Mouse (Mus musculus) thymus, adult 18-20 months (tissue): Measurements from ENCODE around the gene Odaph.

Source experiments
- DNase-seq, 2 experiments: peaks; one replicate each; pipeline ENCODE4 v3.0.0; 2022; ENCODE audit warnings: mixed read lengths in 2 of 2

Odaph gene

DNA sequence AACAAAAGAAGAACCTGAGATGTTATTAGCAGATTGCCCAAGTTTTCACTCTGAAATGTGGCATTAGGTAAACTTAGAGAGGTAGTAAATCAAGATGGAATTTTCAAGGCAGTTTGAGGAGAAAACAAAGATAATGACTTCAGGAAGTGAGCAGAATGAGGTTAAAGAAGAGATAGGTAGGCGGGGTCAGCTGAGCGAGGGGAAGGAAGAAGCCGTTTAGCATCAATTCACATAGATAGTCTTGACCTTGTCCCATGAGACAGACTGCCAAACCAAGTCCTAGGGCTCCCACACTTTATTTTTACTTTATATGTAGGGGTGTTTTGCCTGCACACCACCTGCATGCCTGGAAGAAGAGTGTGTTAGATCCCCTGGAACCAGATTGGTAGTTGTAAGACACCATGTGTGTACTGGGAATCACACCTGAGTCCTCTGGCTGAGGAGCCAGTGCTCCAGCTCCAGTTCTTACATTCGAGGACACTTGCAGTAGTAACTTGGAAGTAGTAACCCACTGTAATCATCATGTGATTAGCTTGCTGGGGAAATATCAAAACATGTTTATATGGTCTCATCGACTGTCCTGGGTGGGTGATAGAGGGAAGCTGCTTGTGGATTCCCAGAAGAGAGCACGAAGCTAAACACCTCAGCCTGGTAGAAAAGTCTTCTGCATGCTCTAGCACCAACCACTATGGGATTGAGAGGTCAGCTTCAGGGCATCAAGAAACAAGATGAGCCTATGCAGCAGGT, 4.1 kb downstream of the Odaph start:
- DNase-seq = no peak

DNA sequence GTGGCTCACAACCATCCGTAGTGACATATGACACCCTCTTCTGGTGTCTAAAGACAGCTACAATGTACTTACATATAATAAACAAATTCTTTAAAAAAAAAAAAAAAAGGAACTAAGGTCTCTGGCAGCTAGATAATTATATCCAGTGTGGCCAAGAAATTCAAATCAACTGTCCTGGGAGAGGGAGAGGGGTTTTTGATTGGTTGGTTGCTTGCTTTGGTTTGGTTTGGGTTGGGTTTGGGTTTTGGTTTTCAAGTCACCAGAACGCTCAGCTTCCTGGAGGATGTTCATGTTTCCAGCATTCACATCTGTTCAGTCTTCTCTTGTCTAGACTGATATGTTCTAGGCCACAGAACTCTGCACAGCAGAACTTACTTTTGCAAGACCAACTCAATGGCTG, 5.8 kb downstream of the Odaph start:
- DNase-seq = no peak

DNA sequence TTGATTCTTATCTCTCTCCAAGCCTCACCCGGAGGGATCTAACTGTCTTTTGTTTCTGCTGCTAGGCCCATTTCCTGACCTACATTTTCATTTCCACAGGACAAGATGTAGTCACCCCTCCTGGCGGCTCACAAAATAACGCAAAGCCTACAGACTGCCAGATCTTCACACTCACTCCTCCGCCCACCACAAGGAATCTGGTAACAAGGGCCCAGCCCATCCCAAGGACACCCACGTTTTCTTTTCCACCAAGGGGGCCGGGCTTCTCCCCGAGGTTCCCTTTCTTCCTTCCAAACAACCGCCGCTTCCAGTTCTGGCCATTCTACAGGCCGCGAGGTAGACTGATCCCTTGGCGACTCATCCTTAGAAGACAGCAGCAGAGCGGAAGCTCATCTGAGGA, 7.3 kb downstream of the Odaph start:
- no peak for DNase-seq

DNA sequence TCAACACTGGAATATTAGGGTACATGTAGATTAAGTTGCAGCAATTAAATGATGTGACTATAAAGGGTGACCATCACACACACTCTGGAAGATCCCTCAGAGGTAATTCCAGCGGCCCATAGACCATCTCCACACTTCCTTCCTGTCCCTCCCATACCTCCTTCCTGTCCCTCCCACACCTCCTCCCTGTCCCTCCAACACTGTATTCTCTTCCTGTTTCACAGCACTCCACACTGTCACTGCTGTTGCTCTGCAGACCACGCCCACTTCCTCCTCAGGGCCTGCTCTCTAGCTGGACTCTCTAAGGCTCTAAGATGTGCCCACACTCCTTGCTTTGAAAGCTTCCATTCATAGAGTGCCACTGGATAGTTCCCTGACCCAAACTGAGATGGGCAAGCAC, 13.5 kb downstream of the Odaph start:
- peak; percentile 22 to 55 for DNase-seq

DNA sequence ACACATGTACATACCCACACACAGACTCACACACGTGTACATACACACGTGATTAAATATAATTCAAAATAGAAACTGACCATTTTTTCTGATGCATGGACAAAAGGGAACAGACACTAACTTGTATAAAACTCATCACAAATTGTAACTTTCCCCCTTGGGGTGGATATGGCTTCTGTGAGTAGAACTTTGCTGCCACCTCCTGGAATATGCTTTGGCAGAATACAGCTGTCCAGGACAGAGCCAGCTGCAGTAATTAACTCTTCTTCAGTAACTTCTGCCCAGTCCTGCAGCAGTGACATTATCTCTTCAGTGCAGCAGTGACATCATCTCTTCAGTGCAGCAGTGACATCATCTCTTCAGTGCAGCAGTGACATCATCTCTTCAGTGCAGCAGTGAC, 15.7 kb downstream of the Odaph start:
- no peak for DNase-seq

DNA sequence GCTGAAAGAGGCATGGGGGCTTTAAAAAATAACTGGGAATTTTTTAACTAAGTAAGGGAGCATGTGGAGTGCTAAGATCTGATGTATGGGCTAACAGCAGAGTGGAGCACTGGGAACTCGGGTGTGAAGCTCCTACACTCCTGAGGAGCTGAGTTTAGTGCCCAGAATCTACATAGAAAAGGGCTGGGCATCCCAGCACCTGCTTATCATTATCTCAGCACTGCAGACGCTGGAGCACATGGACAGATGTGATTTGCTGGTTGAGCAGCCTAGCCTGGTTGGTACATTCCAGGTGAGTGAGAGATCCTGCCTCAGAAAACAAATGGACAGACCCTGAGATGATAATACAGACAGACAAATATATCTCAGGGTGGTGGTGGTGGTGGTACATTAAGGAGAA, 22.6 kb downstream of the Odaph start:
- DNase-seq = no peak

DNA sequence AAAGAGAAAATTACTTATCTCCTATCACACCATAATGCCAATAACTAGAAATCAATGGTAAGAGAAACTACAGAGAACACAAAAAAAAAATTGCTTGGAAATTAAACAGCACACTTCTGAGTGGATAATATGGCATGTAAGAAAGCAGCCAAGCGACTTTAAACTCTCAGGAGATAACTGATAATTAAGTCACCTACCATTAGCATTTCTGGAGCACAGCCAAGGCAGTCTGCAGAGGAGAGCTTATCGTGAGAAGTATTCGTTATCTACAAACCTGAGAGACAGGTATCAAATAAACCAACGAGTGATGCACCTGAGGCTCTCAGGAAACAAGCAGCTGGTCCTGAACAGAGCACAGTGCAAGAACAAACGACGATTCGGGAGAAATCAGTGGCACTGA, 24.5 kb downstream of the Odaph start:
- DNase-seq = no peak

DNA sequence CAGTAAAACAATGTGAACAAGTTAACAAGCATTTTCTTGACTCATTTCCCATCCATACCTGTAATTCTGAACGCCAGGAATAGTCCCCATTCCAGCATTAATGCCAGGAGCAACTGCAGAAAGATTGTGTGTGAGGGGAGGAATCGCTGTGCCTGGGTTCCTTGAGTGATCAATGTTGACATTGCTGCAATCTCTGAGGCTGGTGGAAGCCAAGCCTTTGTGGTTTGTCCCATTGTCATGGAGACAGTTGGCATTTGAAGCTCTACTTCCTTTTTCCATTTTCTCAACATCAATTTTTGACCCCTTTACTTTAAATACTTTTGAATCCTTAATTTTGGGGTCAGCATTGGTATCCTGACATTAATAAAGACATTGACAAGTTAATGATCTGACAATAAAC, 32.7 kb downstream of the Odaph start:
- DNase-seq = no peak

DNA sequence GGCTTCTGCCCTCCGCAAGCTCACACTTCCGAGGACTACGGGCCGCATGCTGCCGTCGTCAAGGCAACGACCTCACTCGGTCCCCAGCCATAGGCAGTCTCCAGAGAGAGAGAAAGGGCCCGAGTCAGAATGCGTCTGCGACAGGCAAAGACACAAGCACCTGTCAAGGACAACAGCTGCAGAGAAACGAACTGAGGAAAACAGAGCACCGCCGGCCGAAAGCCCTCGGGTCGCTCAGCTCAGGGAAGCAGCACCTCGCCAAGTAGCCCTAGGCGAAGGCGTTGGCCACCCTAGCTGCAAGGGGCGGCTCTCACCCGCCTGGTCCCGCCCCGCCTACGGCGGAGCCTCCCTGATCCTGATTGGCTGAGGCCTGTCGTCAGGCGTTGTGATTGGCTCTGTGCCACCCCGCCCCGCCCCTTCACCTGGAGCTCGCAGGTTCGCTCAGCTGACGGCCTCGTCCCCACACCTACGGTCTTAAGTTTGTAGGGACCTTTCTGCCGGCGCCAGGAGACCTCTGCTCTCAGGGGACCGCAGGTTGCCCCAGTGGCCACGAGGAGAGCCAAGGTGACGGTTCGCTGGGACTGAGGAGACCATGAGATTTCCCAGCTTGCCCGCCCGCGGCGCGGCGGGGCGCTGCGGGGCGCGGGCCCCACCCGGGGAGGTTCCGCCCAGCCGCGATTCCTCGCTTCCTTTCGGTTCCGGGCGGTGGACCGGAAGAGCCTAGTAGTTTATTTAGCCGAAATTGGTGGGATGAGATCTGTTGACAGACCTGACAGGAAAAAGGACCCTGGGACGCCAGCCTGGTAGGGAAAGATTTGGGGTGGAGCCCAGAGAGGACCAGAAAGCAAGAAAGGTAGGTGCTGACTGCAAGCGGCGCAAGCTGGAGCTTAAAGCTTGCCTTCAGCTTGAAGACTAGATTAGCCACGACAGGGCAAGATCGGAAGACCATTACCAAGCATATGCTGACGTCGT, 55.4 kb downstream of the Odaph start:
- DNase-seq = peak; percentile 92

DNA sequence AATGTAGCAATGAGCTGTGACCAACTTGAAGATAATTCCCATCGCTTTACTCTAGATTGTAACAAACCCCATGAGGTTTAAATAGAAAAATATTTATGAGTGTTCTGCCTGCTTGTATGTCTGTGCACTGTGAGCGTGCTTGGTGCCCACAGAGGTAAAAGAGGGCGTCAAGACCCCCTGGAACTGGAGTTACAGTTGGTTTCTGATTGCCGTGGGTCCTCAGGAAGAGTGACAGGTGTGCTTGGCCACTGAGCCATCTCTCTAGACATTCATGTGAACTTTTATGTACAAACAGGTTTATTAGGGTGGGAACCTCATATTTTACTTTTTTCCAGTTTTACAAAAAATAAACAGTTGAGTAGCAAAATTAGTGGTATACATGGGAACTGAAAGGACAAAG, 56.5 kb downstream of the Odaph start, which contains the start of gene Cdkl2:
Gene Cdkl2, minus strand, starts transcription at position 101 of the 400 bp plus-strand sequence.
- no peak for DNase-seq
